Mouse (Mus musculus) adrenal gland, adult 2 months (tissue): ENCODE measurements around the gene Slc22a23. TPM values are rescaled to one million over a fixed set of nuclear protein-coding genes. Genes with fewer than 3 reads are reported as not detected.

Source experiments
- DNase-seq: peaks from one replicate; pipeline ENCODE4 v3.0.0; 2021
- polyA plus RNA-seq: library from polyadenylated mRNA; depleted of rRNA; stranded (reverse); fragments of >200 nt; gene quantifications from 2 replicates; pipeline ENCODE4 v1.2.3, GENCODE M21; 2012
- total RNA-seq, 2 experiments: library from RNA; stranded (reverse); gene quantifications; 2 replicates each; pipeline ENCODE4 v1.2.3; 2021

Slc22a23 gene
- total and polyA plus RNA-seq, 3 experiments, result 5.8 to 13.5 (median 10.2) TPM

DNA sequence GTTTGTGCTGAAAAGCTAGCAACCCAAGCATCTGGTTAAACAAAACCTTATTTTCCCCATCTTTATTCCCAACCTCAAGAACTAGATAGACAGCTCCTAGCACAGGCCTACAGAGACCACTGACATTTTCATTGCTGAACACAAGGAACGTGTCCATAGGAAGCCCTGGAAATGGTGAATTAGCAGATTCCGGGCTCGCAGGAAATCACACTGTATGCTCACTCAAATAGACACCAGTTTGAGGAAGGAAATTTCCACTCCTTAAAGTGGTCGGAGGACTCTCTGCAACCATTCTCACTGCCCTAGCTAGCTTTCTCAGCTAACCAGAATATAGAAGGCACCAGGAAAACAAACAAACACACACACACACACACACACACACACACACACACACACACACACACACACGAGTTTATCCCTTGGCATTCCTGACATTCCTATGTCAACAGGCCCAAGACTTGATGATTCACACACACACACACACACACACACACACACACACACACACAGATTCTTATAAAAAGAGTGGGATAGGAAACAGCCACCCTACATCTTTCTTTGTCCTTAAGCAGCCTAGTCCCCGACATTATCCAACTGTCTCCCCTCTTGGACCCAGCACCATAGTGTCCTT lies 41.5 kb downstream of the Slc22a23 start:
- no peak for DNase-seq

GRCm38 (mm10) chr13:34301585-34301984 lies 43.4 kb downstream of the Slc22a23 start:
- no peak for DNase-seq

GRCm38 (mm10) chr13:34299351-34300333 lies 45.3 kb downstream of the Slc22a23 start:
- no peak for DNase-seq

DNA sequence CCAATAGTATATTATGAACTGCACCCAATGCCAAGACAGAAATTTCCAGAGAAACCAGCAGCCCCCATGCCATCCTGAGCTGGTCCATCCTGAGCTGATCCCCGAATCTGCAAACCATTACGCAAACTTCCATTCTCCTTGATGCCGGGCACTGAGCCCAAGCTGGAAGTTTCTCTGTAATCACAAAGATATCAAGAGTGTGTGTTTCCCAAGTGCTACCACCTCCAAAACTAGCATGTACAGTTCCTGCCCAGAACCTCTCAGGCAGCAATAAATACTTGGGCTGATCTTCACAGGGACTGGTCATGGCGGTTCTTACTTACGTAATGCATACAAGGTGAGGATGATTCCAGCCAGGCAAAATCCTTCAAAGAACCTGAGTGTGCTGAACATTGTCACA lies 46.3 kb downstream of the Slc22a23 start:
- no peak for DNase-seq

GRCm38 (mm10) chr13:34298061-34298460 lies 46.9 kb downstream of the Slc22a23 start:
- no peak for DNase-seq

- DNase-seq, result no peak
Measured at GRCm38 (mm10) chr13:34295787-34296435, 49.1 kb downstream of the Slc22a23 start.

GRCm38 (mm10) chr13:34294212-34294611 lies 50.8 kb downstream of the Slc22a23 start:
- DNase-seq, result no peak

GRCm38 (mm10) chr13:34292042-34292441 lies 52.9 kb downstream of the Slc22a23 start:
- peak; percentile 26 for DNase-seq

DNA sequence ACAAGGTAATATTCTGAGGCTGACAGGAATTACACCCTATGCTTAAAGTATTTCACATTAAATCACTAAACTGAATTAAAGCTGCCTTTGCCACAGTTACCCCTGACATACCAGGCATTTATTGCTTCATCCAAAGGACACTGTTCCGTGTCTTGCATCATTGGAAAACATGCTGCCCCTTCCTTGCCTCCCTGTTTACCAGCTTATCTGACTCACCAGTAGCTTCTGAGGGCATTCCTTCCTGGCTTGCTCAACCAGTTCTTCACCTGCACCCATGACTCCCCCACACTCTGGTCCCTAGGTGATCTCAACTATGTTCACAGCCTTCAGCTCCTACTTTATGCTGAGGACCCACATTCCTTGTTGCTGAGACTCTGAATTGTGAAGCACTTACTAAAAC lies 54.6 kb downstream of the Slc22a23 start:
- no peak for DNase-seq

DNA sequence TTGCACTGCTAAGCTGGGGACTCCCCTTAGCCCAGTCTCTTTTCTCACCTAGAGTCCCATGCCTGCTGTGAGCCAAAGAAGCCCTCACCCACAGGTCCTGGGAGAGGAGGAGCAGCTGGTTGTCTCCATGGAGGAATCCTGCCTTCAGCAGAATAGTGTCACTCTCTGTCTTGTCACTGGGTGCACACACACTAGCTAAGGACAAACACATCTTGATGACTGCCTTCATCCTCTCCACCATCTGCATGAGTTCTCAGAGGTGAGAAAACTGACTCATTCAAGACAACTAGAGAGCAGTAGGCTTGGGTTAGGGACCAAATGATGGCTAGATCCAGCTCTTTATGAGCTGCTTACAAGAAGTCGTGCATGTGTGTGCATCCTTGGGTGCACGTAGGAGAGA lies 55.4 kb downstream of the Slc22a23 start:
- DNase-seq, result no peak

DNA sequence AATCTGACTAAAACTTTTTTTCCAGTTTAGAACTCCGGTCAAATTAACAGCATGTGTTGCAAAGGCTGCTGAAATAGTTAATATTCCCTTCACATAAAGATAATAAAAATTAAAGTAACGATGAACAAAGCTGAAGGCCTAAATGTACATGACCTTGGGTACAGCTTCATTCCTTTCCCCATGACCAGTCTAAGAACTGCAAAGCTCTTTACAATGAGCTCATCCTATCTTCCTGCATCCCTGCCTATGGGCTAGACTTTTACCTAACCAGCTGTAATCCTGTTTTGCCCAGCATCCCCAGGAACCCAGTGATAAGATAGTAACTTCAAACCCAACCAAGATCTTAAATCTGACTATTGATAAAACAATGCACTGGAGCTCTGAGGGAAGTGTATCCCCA lies 56.9 kb downstream of the Slc22a23 start:
- no peak for DNase-seq

GRCm38 (mm10) chr13:34287601-34288083 lies 57.3 kb downstream of the Slc22a23 start:
- peak; percentile 24 for DNase-seq

DNA sequence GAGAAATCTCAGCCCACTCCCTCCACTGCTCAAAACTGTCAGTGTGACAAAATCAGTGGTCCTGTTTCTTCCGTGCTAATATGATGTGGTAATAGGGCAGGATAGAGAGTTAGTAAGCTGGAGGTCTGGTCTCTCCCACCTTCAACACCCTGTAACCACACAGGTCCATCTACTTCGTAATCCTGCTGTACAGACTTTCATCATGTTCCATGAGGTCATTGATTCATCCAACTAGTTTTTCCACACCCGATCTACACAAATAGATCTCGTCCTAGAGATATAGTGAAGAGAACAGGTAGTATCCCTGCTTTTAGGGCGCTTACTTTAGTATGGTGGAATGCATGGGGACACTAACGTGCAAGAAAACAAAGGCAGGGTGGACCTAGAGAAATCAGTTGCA lies 63.6 kb downstream of the Slc22a23 start:
- DNase-seq, result no peak

GRCm38 (mm10) chr13:34278759-34279270 lies 66.2 kb downstream of the Slc22a23 start:
- no peak for DNase-seq

GRCm38 (mm10) chr13:34278288-34278701 lies 66.7 kb downstream of the Slc22a23 start:
- DNase-seq, result no peak

GRCm38 (mm10) chr13:34277611-34278010 lies 67.4 kb downstream of the Slc22a23 start:
- no peak for DNase-seq

GRCm38 (mm10) chr13:34277001-34277400 lies 68.0 kb downstream of the Slc22a23 start:
- no peak for DNase-seq

DNA sequence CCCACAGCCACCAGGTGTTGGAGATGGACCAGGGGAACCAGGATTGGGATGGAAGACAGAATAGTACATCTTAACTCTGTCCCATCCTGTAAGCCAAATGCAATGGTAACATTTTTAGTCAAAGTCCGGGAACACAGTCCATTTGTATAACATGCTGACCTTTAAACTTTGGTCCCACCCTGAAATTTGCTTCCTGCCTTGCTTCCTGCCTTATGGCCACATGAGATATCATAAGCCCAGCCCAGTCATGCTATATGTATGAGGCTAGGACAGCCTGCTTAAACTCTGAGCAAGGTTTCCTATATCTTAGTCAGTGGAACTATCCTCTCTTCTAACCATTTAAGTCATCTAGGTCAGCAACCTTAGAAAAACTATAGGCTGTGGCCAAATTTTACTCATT lies 70.1 kb downstream of the Slc22a23 start:
- no peak for DNase-seq

- DNase-seq, result no peak
Measured at GRCm38 (mm10) chr13:34274417-34274816, 70.6 kb downstream of the Slc22a23 start.

DNA sequence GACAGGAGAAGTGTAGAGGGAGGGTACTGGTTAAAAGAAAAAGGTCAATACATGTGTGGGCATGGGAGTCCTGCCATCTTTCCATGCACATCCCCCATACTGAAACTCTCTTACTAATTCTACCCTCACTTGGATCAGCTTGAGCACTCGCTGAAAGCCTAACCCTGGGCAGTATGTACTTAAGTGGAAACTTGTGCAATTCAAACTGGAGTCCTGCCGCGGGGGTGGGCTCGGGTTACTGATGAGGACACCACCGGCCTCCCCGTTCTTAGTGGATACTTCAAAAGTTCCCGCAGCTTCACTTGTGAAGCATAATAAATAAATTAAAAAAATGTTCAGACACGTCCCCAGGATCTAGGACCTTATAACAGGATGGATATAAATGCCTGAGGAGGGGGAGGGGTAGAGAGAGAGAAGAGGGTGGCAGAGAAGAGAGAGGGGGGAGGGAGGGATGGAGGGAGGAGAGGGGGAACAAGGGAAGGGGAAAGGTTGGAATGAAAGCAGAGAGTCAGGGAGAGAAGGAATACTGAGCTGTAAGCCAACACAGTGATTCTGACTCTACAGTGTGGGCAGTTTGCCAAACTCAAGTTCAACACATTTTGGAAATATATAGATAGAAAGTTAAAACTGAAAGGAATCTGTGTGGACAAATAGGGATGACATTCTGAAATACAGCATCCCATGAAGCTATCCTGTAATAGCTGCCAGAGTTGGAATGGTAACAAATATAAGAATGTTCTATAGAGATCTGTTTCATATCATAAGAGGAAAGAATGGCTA lies 72.5 kb downstream of the Slc22a23 start:
- DNase-seq, result peak; percentile 30

- DNase-seq, result no peak
Measured at GRCm38 (mm10) chr13:34271665-34272064, 73.3 kb downstream of the Slc22a23 start.
